Mouse (Mus musculus): ENCODE data around the gene Grin2d. TPM values are rescaled to one million over a fixed set of nuclear protein-coding genes. Genes with fewer than 3 reads are reported as not detected.
"Not testable (repeated sequence)": the region's sequence is repeated elsewhere in the genome, so short reads cannot be mapped to it uniquely, and the experiment has no call there.

Gene Grin2d
- polyA plus RNA-seq, 1 experiment from 2014 or later, result 0.16 TPM

DNA sequence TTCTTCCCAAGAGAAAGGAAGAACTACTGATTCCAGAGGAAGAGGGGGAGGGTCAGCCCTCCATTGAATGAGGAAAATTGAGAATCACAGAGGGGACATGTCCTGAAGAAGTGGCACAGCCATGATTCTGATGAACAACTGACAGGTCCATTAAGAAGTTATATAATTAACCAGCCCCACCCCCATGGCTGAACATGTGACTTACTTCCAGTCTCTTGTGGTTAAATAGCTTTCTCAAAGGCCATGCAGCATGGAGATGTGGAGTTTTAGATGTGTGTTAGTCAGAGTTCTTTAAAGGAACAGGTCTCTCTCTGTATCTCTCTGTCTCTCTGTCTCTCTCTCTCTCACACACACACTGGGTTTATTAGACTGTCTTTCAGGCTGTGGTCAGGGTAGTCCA, 30.2 kb upstream of the Grin2d start:
- no peaks in the 10 kb centered on the region; the same call in 1 of the 2 replicates for H3K9me3 ChIP-seq (ENCODE audit: control insufficient read depth, low read length)
- H3K9ac ChIP-seq (ENCODE audit: low read length), result no peak overlapping the region
- no peak for ATAC-seq (replicated peaks; ENCODE audit: low FRiP score)
- no peaks in the 10 kb centered on the region for H3K4me1 ChIP-seq (replicated peaks; ENCODE audit: control insufficient read depth, insufficient read depth, low read length)
- no peaks in the 10 kb centered on the region for H3K27me3 ChIP-seq (ENCODE audit: control insufficient read depth, insufficient read depth, low read length)
- no peak overlapping the region for H3K4me3 ChIP-seq (ENCODE audit: low read depth, low read length)
- H3K27ac ChIP-seq (ENCODE audit: low read depth, low read length), result no peak overlapping the region
- no peak for DNase-seq (ENCODE audit: low spot score)
- H3K4me2 ChIP-seq (ENCODE audit: low read depth, low read length, severe bottlenecking), result no peak overlapping the region
- peaks cover 4% of the 10 kb centered on the region; the same call in 1 of the 2 replicates for H3K36me3 ChIP-seq (ENCODE audit: control insufficient read depth, insufficient read depth, low read length)

DNA sequence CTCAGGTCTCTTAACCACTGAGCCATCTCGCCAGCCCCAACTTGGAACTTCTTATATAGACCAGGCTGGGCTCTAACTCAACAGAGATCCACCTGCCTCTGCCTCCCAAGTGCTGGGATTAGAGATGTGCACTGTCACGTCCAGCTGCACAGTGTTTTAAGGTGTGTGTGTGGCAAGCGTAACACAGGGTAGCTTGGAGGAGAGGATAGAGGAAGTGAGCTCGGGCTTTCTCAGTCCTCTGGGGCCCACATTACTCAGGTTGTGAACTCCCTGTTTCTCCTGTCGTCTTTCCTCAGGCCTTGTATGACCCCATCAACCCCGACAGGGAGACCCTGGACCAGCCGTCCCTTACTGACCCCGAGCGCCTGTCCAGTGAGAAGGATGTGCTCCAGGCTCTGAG, 28.4 kb upstream of the Grin2d start:
- no peak for DNase-seq (ENCODE audit: low spot score)
- ATAC-seq (replicated peaks; ENCODE audit: low FRiP score), result no peak
- 90% methylated on average over 9 of the region's 9 CpGs for WGBS
- no peaks in the 10 kb centered on the region; the same call in 1 of the 2 replicates for H3K9me3 ChIP-seq (ENCODE audit: control insufficient read depth, low read length)
- no peaks in the 10 kb centered on the region for H3K4me1 ChIP-seq (replicated peaks; ENCODE audit: control insufficient read depth, insufficient read depth, low read length)
- H3K4me3 ChIP-seq (ENCODE audit: low read depth, low read length), result no peak overlapping the region
- peaks cover 4% of the 10 kb centered on the region; the same call in 1 of the 2 replicates for H3K36me3 ChIP-seq (ENCODE audit: control insufficient read depth, insufficient read depth, low read length)
- no peak overlapping the region for H3K9ac ChIP-seq (ENCODE audit: low read length)
- no peak overlapping the region for H3K27ac ChIP-seq (ENCODE audit: low read depth, low read length)
- H3K4me2 ChIP-seq (ENCODE audit: low read depth, low read length, severe bottlenecking), result no peak overlapping the region
- no peaks in the 10 kb centered on the region for H3K27me3 ChIP-seq (ENCODE audit: control insufficient read depth, insufficient read depth, low read length)

DNA sequence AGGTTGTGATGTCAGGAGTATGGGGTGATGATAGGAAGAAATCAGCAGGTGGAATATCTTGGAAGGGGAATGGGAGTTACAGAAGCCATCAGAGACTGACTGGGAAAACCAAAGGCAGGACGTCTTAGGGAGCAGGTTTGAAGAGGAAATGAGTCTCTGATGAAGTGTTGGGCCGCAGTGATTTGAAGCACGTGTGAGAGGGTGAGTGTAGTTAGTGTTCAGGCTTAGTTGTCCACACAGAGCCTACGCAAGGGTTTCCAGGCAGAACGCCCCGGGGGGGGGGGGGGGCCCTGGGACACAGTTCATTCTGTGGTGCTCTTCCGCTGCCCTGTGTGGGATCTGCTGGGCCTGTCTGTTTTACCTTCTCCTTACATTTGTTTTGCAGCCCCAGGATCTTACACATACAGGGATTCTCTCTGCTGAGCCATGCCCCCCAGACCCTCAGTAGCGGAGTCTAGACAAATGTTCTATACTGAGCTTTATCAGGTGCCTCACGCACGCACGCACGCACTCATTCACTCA, 24.4 kb upstream of the Grin2d start:
- no peak overlapping the region for H3K4me3 ChIP-seq (ENCODE audit: low read depth, low read length)
- H3K27ac ChIP-seq (ENCODE audit: low read depth, low read length), result 0 out of 2 replicates have a peak overlapping the region, but pooled peaks have one; percentile 12
- no peak overlapping the region for H3K4me2 ChIP-seq (ENCODE audit: low read depth, low read length, severe bottlenecking)
- H3K36me3 ChIP-seq (ENCODE audit: control insufficient read depth, insufficient read depth, low read length), result no peaks in the 10 kb centered on the region
- DNase-seq (ENCODE audit: low spot score) (peak; percentile 56), ATAC-seq (replicated peaks; ENCODE audit: low FRiP score) (no peak)
- WGBS, result 79% methylated on average over 12 of the region's 12 CpGs
- peaks cover under 1% of the 10 kb centered on the region; the same call in 1 of the 2 replicates for H3K4me1 ChIP-seq (replicated peaks; ENCODE audit: control insufficient read depth, insufficient read depth, low read length)
- no peak overlapping the region for H3K9ac ChIP-seq (ENCODE audit: low read length)
- no peaks in the 10 kb centered on the region; the same call in 1 of the 2 replicates for H3K9me3 ChIP-seq (ENCODE audit: control insufficient read depth, low read length)
- H3K27me3 ChIP-seq (ENCODE audit: control insufficient read depth, insufficient read depth, low read length), result no peaks in the 10 kb centered on the region

DNA sequence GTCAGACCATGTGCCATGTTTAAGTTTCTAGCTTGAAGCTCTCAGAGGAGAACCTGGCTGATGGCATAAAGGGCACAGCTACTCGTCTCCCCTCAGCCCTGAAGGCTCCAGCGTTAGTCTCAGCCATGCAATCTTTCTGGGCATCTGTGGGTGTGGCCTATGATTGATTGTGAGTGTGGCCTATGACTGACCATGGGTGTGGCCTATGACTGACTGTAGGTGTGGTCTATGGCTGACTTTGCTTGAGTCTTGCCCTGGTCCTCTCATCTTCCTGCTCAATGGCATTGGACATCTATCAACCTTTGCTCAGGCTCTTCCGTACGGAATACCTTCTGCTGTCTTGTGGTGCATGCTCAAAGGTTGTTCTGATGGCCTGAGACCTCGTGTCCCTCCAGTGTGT, 23.4 kb upstream of the Grin2d start:
- DNase-seq (ENCODE audit: low spot score) (no peak), ATAC-seq (replicated peaks; ENCODE audit: low FRiP score) (no peak)
- Histone ChIP-seq H3K9ac (ENCODE audit: low read length) (no peak overlapping the region), H3K4me1 (replicated peaks; ENCODE audit: control insufficient read depth, insufficient read depth, low read length) (peaks cover 4% of the 10 kb centered on the region; the same call in 1 of the 2 replicates), H3K36me3 (ENCODE audit: control insufficient read depth, insufficient read depth, low read length) (no peaks in the 10 kb centered on the region), H3K4me3 (ENCODE audit: low read depth, low read length) (no peak overlapping the region), H3K4me2 (ENCODE audit: low read depth, low read length, severe bottlenecking) (no peak overlapping the region), H3K27ac (ENCODE audit: low read depth, low read length) (no peak overlapping the region), H3K9me3 (ENCODE audit: control insufficient read depth, low read length) (no peaks in the 10 kb centered on the region; the same call in 1 of the 2 replicates), H3K27me3 (ENCODE audit: control insufficient read depth, insufficient read depth, low read length) (no peaks in the 10 kb centered on the region)
- WGBS, result 72% methylated on average over 5 of the region's 5 CpGs

DNA sequence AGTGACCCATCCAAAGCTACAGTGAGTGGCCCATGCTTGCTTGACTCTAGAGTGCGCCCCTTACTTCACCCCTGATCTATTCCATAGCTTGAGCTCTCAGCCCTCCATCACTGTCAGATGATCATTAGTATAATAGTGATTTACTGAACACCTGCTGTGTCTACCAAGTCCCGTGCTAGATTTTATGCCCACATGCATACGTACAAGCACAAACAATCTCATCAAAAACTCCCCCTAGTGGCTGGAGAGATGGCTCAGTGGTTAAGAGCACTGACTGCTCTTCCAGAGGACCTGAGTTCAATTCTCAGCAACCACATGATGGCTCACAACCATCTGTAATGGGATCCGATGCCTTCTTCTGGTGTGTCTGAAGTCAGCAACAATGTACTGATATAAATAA, 19.9 kb upstream of the Grin2d start:
- not testable (repeated sequence) for ATAC-seq (replicated peaks; ENCODE audit: low FRiP score); H3K4me3 ChIP-seq (ENCODE audit: low read depth, low read length); H3K27ac ChIP-seq (ENCODE audit: low read depth, low read length); H3K4me2 ChIP-seq (ENCODE audit: low read depth, low read length, severe bottlenecking); H3K9me3 ChIP-seq (ENCODE audit: control insufficient read depth, low read length); H3K36me3 ChIP-seq (ENCODE audit: control insufficient read depth, insufficient read depth, low read length); DNase-seq (ENCODE audit: low spot score); H3K27me3 ChIP-seq (ENCODE audit: control insufficient read depth, insufficient read depth, low read length); H3K9ac ChIP-seq (ENCODE audit: low read length); H3K4me1 ChIP-seq (replicated peaks; ENCODE audit: control insufficient read depth, insufficient read depth, low read length)
- 54% methylated on average over 4 of the region's 4 CpGs for WGBS

DNA sequence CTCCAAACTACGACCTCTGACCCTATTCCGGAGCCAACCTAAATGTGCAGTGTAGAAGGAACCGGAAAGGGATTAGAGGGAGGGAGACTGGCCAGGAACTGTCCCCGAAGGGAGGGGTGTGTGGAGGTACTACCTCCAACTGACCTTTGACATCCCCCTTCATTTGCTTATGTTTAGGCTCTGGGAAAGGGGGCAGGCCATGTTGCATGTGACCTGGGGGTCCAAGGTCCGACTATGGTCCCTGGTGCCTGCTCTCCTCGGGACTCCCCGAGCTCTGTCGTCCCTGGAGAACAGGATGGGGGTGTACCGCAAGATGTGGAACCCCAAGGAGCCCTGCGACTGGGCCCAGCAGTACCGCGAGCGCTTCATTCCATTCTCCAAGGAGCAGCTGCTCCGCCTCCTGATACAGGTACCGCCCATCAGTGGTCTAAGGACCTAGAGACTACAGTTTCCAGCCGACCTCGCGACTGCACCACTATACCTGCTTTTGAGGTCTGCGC, 19.1 kb upstream of the Grin2d start:
- WGBS, result under 1% methylated on average over 19 of the region's 19 CpGs
- H3K4me1 ChIP-seq (replicated peaks; ENCODE audit: control insufficient read depth, insufficient read depth, low read length), result peaks cover 4% of the 10 kb centered on the region; the same call in 1 of the 2 replicates
- ATAC-seq (replicated peaks; ENCODE audit: low FRiP score), result peak; percentile 54
- peak overlapping the region; percentile 78 for H3K4me2 ChIP-seq (ENCODE audit: low read depth, low read length, severe bottlenecking)
- H3K27ac ChIP-seq (ENCODE audit: low read depth, low read length), result peak overlapping the region; percentile 50
- DNase-seq (ENCODE audit: low spot score), result peak; percentile 65
- H3K36me3 ChIP-seq (ENCODE audit: control insufficient read depth, insufficient read depth, low read length), result no peaks in the 10 kb centered on the region
- H3K4me3 ChIP-seq (ENCODE audit: low read depth, low read length), result peak overlapping the region; percentile 43
- no peaks in the 10 kb centered on the region; the same call in 1 of the 2 replicates for H3K27me3 ChIP-seq (ENCODE audit: control insufficient read depth, insufficient read depth, low read length)
- H3K9ac ChIP-seq (ENCODE audit: low read length), result peak overlapping the region; percentile 70
- H3K9me3 ChIP-seq (ENCODE audit: control insufficient read depth, low read length), result no peaks in the 10 kb centered on the region

DNA sequence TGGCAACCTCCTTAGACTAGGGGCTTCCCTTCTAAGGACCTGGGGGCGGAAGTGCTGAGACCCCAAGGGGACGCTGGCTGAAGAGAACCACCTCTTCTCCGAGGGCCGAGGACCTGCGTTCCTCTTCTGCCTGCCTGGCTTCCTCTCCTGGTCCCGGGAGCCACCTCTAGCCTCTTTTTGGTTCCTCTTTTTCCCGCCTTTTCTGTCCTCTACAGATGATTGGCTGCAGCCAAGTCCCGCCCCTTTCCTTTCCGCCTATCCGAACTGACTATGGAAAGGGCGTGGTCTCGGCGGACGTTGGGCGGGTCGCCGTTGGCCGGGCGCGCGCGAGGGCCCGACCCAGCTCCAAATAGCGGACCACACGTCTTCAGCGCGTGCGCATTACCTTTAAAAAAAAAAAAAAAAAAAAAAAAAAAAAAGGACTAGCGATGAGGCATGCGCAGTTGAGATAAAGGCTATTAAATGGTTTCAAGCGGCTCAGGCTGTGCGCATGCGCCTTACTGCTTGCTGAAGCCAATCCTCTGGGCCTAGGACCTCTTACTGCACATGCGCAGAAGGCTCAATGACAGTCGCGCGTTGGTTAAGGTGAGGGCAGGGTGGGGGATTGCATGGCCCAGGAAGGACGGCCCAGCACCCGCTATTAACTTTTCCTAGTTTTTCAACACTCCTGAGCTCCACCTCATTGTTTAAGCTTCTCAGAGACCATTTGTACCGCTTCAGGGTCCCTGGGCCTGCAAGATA, 18.5 kb upstream of the Grin2d start, which contains the start of the genes Syngr4 and Tmem143:
TSS of gene Syngr4 (minus strand) at position 198 of the 741 bp plus-strand sequence.
TSS of gene Tmem143 (plus strand) at position 425 of the 741 bp plus-strand sequence.
- Histone ChIP-seq H3K4me3 (ENCODE audit: low read depth, low read length) (peak within 1 kb of the TSS; percentile 43), H3K9ac (ENCODE audit: low read length) (peak within 1 kb of the TSS; percentile 70), H3K36me3 (ENCODE audit: control insufficient read depth, insufficient read depth, low read length) (no peaks in the 10 kb centered on the region), H3K27me3 (ENCODE audit: control insufficient read depth, insufficient read depth, low read length) (no peaks in the 10 kb centered on the region; the same call in 1 of the 2 replicates), H3K27ac (ENCODE audit: low read depth, low read length) (peak within 1 kb of the TSS; percentile 50), H3K4me1 (replicated peaks; ENCODE audit: control insufficient read depth, insufficient read depth, low read length) (peaks cover 4% of the 10 kb centered on the region; the same call in 1 of the 2 replicates), H3K9me3 (ENCODE audit: control insufficient read depth, low read length) (no peaks in the 10 kb centered on the region), H3K4me2 (ENCODE audit: low read depth, low read length, severe bottlenecking) (peak within 1 kb of the TSS; percentile 78)
- WGBS, result 1% methylated on average over 40 of the region's 40 CpGs
- peak; percentile 91 for ATAC-seq (replicated peaks; ENCODE audit: low FRiP score)
- peak; percentile 97 for DNase-seq (ENCODE audit: low spot score)

DNA sequence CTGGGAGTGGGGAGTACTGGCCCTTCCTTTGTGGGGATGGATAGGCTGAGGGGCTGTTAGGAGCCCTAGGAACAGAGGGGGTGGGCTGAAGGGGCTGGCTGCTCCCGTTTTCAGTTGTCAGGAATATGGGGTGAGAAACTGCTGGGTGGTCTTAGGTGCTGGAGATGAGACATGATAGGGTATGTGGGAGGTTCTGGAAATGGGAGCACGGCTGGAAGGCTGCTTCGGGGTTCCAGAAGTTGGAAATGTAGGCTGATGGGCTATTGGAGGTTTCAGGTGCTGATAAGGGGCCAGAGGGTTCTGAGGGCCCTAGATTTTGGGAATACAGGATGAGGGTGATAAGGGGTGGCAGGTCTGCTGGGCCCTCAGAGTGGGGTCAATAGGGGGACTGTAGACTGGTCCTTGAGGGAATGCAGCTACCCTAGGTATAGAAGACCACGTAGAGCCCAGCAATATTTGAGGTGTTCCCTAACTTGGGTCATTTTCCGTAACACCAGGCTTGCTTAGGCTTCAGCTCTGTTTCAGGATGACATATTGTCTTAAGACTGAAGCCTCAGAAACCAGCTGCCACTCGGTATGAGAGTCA, 17.8 kb upstream of the Grin2d start:
- H3K27ac ChIP-seq (ENCODE audit: low read depth, low read length), result no peak overlapping the region
- H3K36me3 ChIP-seq (ENCODE audit: control insufficient read depth, insufficient read depth, low read length), result no peaks in the 10 kb centered on the region
- H3K9ac ChIP-seq (ENCODE audit: low read length), result peak overlapping the region; percentile 16; the same call in 1 of the 2 replicates
- WGBS, result 75% methylated on average over 6 of the region's 6 CpGs
- peaks cover 5% of the 10 kb centered on the region; the same call in 1 of the 2 replicates for H3K4me1 ChIP-seq (replicated peaks; ENCODE audit: control insufficient read depth, insufficient read depth, low read length)
- peak overlapping the region; percentile 29; the same call in 1 of the 2 replicates for H3K4me2 ChIP-seq (ENCODE audit: low read depth, low read length, severe bottlenecking)
- peak; percentile 8 for ATAC-seq (replicated peaks; ENCODE audit: low FRiP score)
- H3K4me3 ChIP-seq (ENCODE audit: low read depth, low read length), result peak overlapping the region; percentile 43; the same call in 1 of the 2 replicates
- H3K9me3 ChIP-seq (ENCODE audit: control insufficient read depth, low read length), result no peaks in the 10 kb centered on the region
- no peak for DNase-seq (ENCODE audit: low spot score)
- no peaks in the 10 kb centered on the region; the same call in 1 of the 2 replicates for H3K27me3 ChIP-seq (ENCODE audit: control insufficient read depth, insufficient read depth, low read length)

All from forebrain, embryonic 11.5 days (tissue).